18 mouse cellular contexts compared by ENCODE assay signal in the genomic region with DNA sequence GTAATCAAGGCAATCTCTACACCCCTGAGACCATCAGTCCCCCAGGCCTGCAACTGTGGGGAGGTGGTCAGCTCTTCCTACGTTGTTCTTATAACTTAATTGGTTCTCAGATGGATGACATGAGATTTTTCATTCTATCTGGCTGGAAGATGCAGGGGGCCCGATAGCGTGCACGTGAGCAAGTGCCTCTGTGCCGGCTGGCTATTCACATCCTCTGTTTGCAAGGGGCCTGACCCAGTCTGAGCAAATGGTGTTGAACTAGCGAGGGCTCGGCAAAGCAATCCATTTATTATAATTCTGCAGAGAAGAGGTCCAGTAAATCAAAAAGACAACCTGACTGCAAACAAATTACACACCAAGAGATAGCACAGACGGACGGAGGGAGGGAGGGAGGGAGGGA.
DNase-seq lines count a peak whose midpoint lies in the region; ATAC-seq lines count a peak whose summit lies in the region.
"Had no signal": no experiment of that assay in that cellular context is flagged by ENCODE, and none has a peak within 500 bp of the region (broad histone marks: within the 10 kb centered on the region; RNA-seq: fewer than 3 reads in every experiment).

No protein-coding gene starts in this region.

- peaks cover 12% of the 10 kb centered on the region for H3K4me1 ChIP-seq in neural tube, embryonic 11.5 days (ENCODE audit: control insufficient read depth, insufficient read depth, low read length)
- peaks cover 41% of the 10 kb centered on the region for H3K4me1 ChIP-seq in hindbrain, embryonic 12.5 days
- H3K4me1 ChIP-seq in midbrain, embryonic 14.5 days (ENCODE audit: control insufficient read depth, insufficient read depth, low read length), result peaks cover 50% of the 10 kb centered on the region

- no peaks in the 10 kb centered on the region for H3K9me3 ChIP-seq in neural tube, embryonic 11.5 days (ENCODE audit: control insufficient read depth, low read length)
- no peaks in the 10 kb centered on the region for H3K9me3 ChIP-seq in hindbrain, embryonic 12.5 days (replicated peaks)
- no peaks in the 10 kb centered on the region for H3K9me3 ChIP-seq in midbrain, embryonic 14.5 days (ENCODE audit: control insufficient read depth, low read length)
- H3K9me3 ChIP-seq: embryonic facial prominence, embryonic 15.5 days; heart, embryonic 10.5 days had no signal

- H3K27ac ChIP-seq in neural tube, embryonic 11.5 days (ENCODE audit: low read depth, low read length), result no peak overlapping the region
- peak overlapping the region; percentile 68 for H3K27ac ChIP-seq in hindbrain, embryonic 12.5 days
- H3K27ac ChIP-seq in midbrain, embryonic 14.5 days (replicated peaks; ENCODE audit: low read depth, low read length), result peak overlapping the region; percentile 49; the same call in 1 of the 2 replicates
- H3K27ac ChIP-seq: embryonic facial prominence, embryonic 15.5 days; heart, embryonic 10.5 days had no signal

- DNase-seq in neural tube, embryonic 11.5 days (ENCODE audit: low spot score), result peak; percentile 45
- DNase-seq in neural tube, embryonic 10.5 days (ENCODE audit: extremely low spot score, low spot score), result no peak
- DNase-seq in midbrain, embryonic 14.5 days, result peak; percentile 63
- DNase-seq in layer of hippocampus, postnatal 14 days (ENCODE audit: low spot score in 2 of 2), result no peak
- no peak for DNase-seq in adrenal gland, adult 8-10 months
- DNase-seq in urinary bladder, postnatal 14 days (ENCODE audit: low spot score), result no peak
- DNase-seq: cerebellum, adult 11-12 months; cerebellum, postnatal 36 days; gastrocnemius, postnatal 25 days; kidney, adult 11 months; kidney, postnatal 25 days; lung, adult 2 months; right cerebral cortex, postnatal 4 days; thymus, adult 2 months had no signal

- 0 out of 2 replicates have a peak overlapping the region, but pooled peaks have one; percentile 0 for H3K4me2 ChIP-seq in neural tube, embryonic 11.5 days (ENCODE audit: low read depth)
- 0 out of 2 replicates have a peak overlapping the region, but pooled peaks have one; percentile 6 for H3K4me2 ChIP-seq in hindbrain, embryonic 12.5 days (replicated peaks)
- peak overlapping the region; percentile 17 for H3K4me2 ChIP-seq in midbrain, embryonic 14.5 days (ENCODE audit: low read length)
- H3K4me2 ChIP-seq: embryonic facial prominence, embryonic 15.5 days had no signal

- ATAC-seq in neural tube, embryonic 11.5 days (ENCODE audit: insufficient read depth, low FRiP score, low TSS enrichment), result peak; percentile 83
- peak; percentile 69 for ATAC-seq in hindbrain, embryonic 12.5 days (ENCODE audit: low FRiP score)
- ATAC-seq in midbrain, embryonic 14.5 days (ENCODE audit: low FRiP score, low TSS enrichment), result peak; percentile 73

- H3K4me3 ChIP-seq in neural tube, embryonic 11.5 days (ENCODE audit: low read depth, low read length), result no peak overlapping the region
- H3K4me3 ChIP-seq in hindbrain, embryonic 12.5 days, result no peak overlapping the region
- H3K4me3 ChIP-seq in midbrain, embryonic 14.5 days (replicated peaks; ENCODE audit: low read depth, low read length), result no peak overlapping the region
- H3K4me3 ChIP-seq: embryonic facial prominence, embryonic 15.5 days; heart, embryonic 10.5 days; myocyte had no signal

- H3K36me3 ChIP-seq in neural tube, embryonic 11.5 days (ENCODE audit: control insufficient read depth, insufficient read depth, low read length), result no peaks in the 10 kb centered on the region
- H3K36me3 ChIP-seq in hindbrain, embryonic 12.5 days, result no peaks in the 10 kb centered on the region
- no peaks in the 10 kb centered on the region for H3K36me3 ChIP-seq in midbrain, embryonic 14.5 days (ENCODE audit: control insufficient read depth, insufficient read depth, low read length)
- H3K36me3 ChIP-seq: embryonic facial prominence, embryonic 15.5 days; heart, embryonic 10.5 days had no signal

- H3K27me3 ChIP-seq in neural tube, embryonic 11.5 days (ENCODE audit: control insufficient read depth, insufficient read depth, low read length), result peaks cover 2% of the 10 kb centered on the region; the same call in 1 of the 2 replicates
- H3K27me3 ChIP-seq in hindbrain, embryonic 12.5 days, result peaks cover 19% of the 10 kb centered on the region
- H3K27me3 ChIP-seq in midbrain, embryonic 14.5 days (ENCODE audit: control insufficient read depth, insufficient read depth, low read length), result peaks cover 14% of the 10 kb centered on the region; the same call in 1 of the 2 replicates

- 5% methylated on average over 9 of the region's 9 CpGs for WGBS in neural tube, embryonic 11.5 days
- WGBS in hindbrain, embryonic 12.5 days, result 13% methylated on average over 9 of the region's 9 CpGs
- 3% methylated on average over 9 of the region's 9 CpGs for WGBS in midbrain, embryonic 14.5 days

- no peak overlapping the region for H3K9ac ChIP-seq in neural tube, embryonic 11.5 days (ENCODE audit: low read length)
- no peak overlapping the region for H3K9ac ChIP-seq in hindbrain, embryonic 12.5 days
- no peak overlapping the region; the same call in 1 of the 2 replicates for H3K9ac ChIP-seq in midbrain, embryonic 14.5 days (replicated peaks; ENCODE audit: low read length)
- H3K9ac ChIP-seq: embryonic facial prominence, embryonic 15.5 days had no signal

Comparison
In these comparisons a context has a peak if more than half of its experiments do, and no peak if none do; other contexts are left out.
1. DNase-seq: peak in neural tube, embryonic 11.5 days (single experiment) and midbrain, embryonic 14.5 days (single experiment); none in neural tube, embryonic 10.5 days (single experiment), layer of hippocampus, postnatal 14 days (0 of 2), adrenal gland, adult 8-10 months (single experiment) and urinary bladder, postnatal 14 days (single experiment).
2. Peak in every context shown above with its lines, with median percentiles within 50 percentile points of each other: ATAC-seq and H3K4me2 ChIP-seq.